Mouse (Mus musculus): ENCODE measurements around the gene Plekha3. TPM values are rescaled to one million over a fixed set of nuclear protein-coding genes. Genes with fewer than 3 reads are reported as not detected.

The Plekha3 gene
- total and polyA plus RNA-seq, 3 experiments = 12.1 to 38.6 (median 30.0) TPM

DNA sequence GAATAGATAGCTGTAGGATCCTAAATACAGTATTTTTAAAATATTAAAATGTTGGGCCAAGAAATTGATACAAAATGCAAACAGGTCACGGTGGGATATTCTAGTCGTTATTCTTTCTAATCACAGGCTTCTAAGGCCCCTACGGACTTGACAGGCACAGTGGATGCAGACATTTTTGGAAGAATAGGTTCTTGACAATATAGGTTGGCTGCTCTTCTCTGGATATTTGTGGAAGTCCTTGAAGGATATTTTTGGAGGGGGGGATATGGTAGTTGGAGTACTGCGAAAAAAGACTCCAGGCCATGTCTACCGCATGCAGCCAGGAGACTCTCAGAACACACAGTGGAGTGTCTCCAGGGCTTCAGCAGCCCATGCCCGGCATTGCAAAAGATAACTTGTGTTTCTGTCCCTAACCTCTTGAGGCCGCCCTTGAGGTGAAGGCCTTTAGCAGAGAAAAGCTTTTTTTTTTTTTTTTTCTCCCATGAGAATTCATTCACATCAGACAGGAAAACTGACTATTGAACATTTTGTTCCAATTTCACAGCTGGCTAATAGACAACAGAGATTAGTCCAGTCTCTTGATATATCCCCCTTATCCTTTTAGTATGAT, 1.5 kb upstream of the Plekha3 start:
- Histone ChIP-seq H3K4me3 (replicated peaks in 1 of 3; ENCODE audit: low read depth in 2 of 3, low read length in 2 of 3, poor library complexity in 1 of 3) (peak overlapping the region in 2 of 3 experiments; percentile 5 to 65), H3K9ac (ENCODE audit: insufficient read depth, low read depth) (peak overlapping the region; percentile 82), H3K4me2 (ENCODE audit: insufficient read depth, low read depth, poor library complexity, severe bottlenecking) (peak overlapping the region; percentile 94), H3K27ac (ENCODE audit: insufficient read depth, low read depth) (no peak overlapping the region), H3K36me3 (replicated peaks in 1 of 2; ENCODE audit: control insufficient read depth in 1 of 2, insufficient read depth in 1 of 2, low read length in 1 of 2) (peaks cover 3 to 16% of the 10 kb centered on the region in 2 experiments), H3K79me2 (replicated peaks; ENCODE audit: control insufficient read depth, extremely low read depth, insufficient read depth, poor library complexity, severe bottlenecking) (peaks cover 31% of the 10 kb centered on the region), H3K9me3 (replicated peaks; ENCODE audit: low read length) (no peaks in the 10 kb centered on the region), H3K4me1 (ENCODE audit: control insufficient read depth in 1 of 2, insufficient read depth in 2 of 2) (peaks cover 2 to 27% of the 10 kb centered on the region in 2 experiments; a peak in 2 of 4 replicates), H3K27me3 (replicated peaks) (no peaks in the 10 kb centered on the region)
- DNase-seq (ENCODE audit: extremely low read depth) = peak; percentile 86
- in situ Hi-C loops (cut with MboI; ENCODE audit: low pct_ligation_motif_present, low pct_unique_long_range_greater_than_20kb, low sequenced_read_pairs) (no loop called here), dilution Hi-C loops (cut with MboI; ENCODE audit: extremely low pct_ligation_motif_present, extremely low pct_unique_long_range_greater_than_20kb, low sequenced_read_pairs) (no loop called here)
- TF ChIP-seq KAT2A (IDR thresholded peaks at IDR 0.05; ENCODE audit: insufficient replicate concordance, low read length) (0 out of 2 replicates have a peak, but pooled peaks have one; percentile 28), HCFC1 (IDR thresholded peaks at IDR 0.05; ENCODE audit: low read depth, low read length) (peak; percentile 24), RCOR1 (conservative IDR thresholded peaks at IDR 0.05; ENCODE audit: low read depth, low read length) (no peak), ZNF384 (IDR thresholded peaks at IDR 0.05; ENCODE audit: low read depth, low read length) (peak; percentile 99), MEF2A (IDR thresholded peaks at IDR 0.05; ENCODE audit: borderline replicate concordance, low read depth, low read length) (no peak; the same call in 1 of the 2 replicates), MYC (IDR thresholded peaks at IDR 0.05; ENCODE audit: low read depth, low read length) (0 out of 2 replicates have a peak, but pooled peaks have one; percentile 3), CTCF (conservative IDR thresholded peaks at IDR 0.05 in 1 of 2, IDR thresholded peaks at IDR 0.05 in 1 of 2; ENCODE audit: low read depth in 2 of 2, low read length in 2 of 2) (peak in 1 of 2 experiments; percentile 68; a peak in 2 of 4 replicates), MAX (IDR thresholded peaks at IDR 0.05; ENCODE audit: low read length) (0 out of 2 replicates have a peak, but pooled peaks have one; percentile 37), RAD21 (IDR thresholded peaks at IDR 0.05; ENCODE audit: low read depth, low read length) (peak; percentile 29)

DNA sequence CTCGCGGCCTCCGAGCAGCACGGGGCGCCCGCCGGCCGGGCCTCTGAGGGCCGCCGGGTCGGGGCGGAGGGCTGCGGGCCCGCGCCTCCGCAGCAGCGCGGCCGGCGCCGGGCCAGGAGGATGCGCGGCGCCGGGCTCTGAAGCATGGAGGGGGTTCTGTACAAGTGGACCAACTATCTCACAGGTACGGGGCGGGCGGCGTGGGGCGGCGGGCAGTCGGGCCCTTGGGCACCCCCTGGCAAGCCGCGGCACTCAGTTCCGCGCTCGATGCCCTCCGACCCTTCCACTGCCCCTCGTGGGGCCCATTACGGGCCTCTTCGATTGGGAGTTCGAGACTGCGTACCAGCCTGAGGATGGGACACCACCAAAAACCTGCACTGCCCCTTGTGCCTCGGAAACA, 370 bp downstream of the Plekha3 start:
- TF ChIP-seq ZNF384 (IDR thresholded peaks at IDR 0.05; ENCODE audit: low read depth, low read length) = no peak
- peak; percentile 52; the same call in 1 of the 2 replicates for TF ChIP-seq UBTF (IDR thresholded peaks at IDR 0.05; ENCODE audit: low read depth, low read length)
- TF ChIP-seq RAD21 (IDR thresholded peaks at IDR 0.05; ENCODE audit: low read depth, low read length) = no peak
- TF ChIP-seq ETS1 (conservative IDR thresholded peaks at IDR 0.05; ENCODE audit: low read depth, low read length) = no peak
- no peak for TF ChIP-seq PAX5 (IDR thresholded peaks at IDR 0.05; ENCODE audit: low read length)
- dilution Hi-C loops (cut with MboI; ENCODE audit: extremely low pct_ligation_motif_present, extremely low pct_unique_long_range_greater_than_20kb, low sequenced_read_pairs) = no loop called here
- Histone ChIP-seq H3K79me2 (replicated peaks; ENCODE audit: control insufficient read depth, extremely low read depth, insufficient read depth, poor library complexity, severe bottlenecking) (peaks cover 48% of the 10 kb centered on the region), H3K4me1 (ENCODE audit: control insufficient read depth in 1 of 2, insufficient read depth in 2 of 2) (peaks cover 7 to 38% of the 10 kb centered on the region in 2 experiments; a peak in 3 of 4 replicates), H3K4me2 (ENCODE audit: insufficient read depth, low read depth, poor library complexity, severe bottlenecking) (peak overlapping the region; percentile 57), H3K27ac (ENCODE audit: insufficient read depth, low read depth) (peak overlapping the region; percentile 49), H3K4me3 (replicated peaks in 1 of 3; ENCODE audit: low read depth in 2 of 3, low read length in 2 of 3, poor library complexity in 1 of 3) (peak overlapping the region; percentile 72 to 92 (median 81)), H3K36me3 (replicated peaks in 1 of 2; ENCODE audit: control insufficient read depth in 1 of 2, insufficient read depth in 1 of 2, low read length in 1 of 2) (peaks cover 18 to 26% of the 10 kb centered on the region in 2 experiments), H3K9me3 (replicated peaks; ENCODE audit: low read length) (no peaks in the 10 kb centered on the region), H3K9ac (ENCODE audit: insufficient read depth, low read depth) (peak overlapping the region; percentile 82), H3K27me3 (replicated peaks) (no peaks in the 10 kb centered on the region)
- peak; percentile 33 for DNase-seq (ENCODE audit: extremely low read depth)
- in situ Hi-C loops (cut with MboI; ENCODE audit: low pct_ligation_motif_present, low pct_unique_long_range_greater_than_20kb, low sequenced_read_pairs) = no loop called here
